Mouse (Mus musculus) heart, postnatal 10 days (tissue): ENCODE data around the gene Themis2. TPM values are rescaled to one million over a fixed set of nuclear protein-coding genes. Genes with fewer than 3 reads are reported as not detected.
"Not testable (repeated sequence)": the region's sequence is repeated elsewhere in the genome, so short reads cannot be mapped to it uniquely, and the experiment has no call there.

Experiments
- DNase-seq, 2 experiments: peaks; one replicate each; pipeline ENCODE4 v3.0.0; 2021
- intact Hi-C: fragments of 180-260 bp; cut with DNase I; formaldehyde crosslinking; loops from one replicate; pipeline ENCODE4 v1.15.1; 2025
- total RNA-seq, 2 experiments: library from RNA; stranded (reverse); gene quantifications; 2 replicates each; pipeline ENCODE4 v1.2.3; 2021

The Themis2 gene
- total RNA-seq, 2 experiments from 2014 or later, result 2.6 to 3.3 TPM

- intact Hi-C loops, result no loop called here
- no peak for DNase-seq
Measured at GRCm38 (mm10) chr4:132801176-132802077, 5.2 kb upstream of the Themis2 start.

DNA sequence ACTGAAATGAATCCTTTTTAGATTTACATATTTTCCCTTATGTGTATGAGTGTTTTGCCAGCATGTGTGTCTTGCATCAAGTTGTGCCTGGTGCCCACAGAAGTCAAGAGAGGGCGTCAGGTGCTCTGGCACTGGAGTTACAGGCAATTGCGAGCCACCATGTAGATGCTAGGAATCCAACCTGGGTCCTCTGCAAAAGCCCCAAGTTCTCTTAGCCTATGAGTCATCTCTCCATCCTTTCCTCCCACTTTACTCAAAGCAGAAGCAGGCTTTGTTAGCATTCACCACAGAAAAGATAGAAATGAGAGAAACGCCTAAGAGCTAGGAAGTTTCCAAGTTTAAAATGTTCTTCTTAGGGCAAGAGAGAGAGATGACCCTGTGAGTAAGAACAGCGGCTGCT, 3.7 kb upstream of the Themis2 start:
- intact Hi-C loops, result no loop called here
- DNase-seq, result no peak

DNA sequence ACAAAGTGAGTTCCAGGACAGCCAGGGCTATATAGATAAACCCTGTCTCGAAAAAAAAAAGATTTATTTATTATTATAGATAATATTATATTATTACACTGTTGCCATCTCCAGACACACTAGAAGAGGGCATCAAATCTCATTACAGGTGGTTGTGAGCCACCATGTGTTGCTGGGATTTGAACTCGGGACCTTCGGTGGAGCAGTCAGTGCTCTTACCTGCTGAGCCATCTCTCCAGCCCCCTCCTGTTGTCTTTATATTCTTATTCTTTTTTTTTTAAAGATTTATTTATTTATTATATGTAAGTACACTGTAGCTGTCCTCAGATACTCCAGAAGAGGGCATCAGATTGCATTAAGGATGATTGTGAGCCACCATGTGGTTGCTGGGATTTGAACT, 2.5 kb upstream of the Themis2 start:
- DNase-seq, intact Hi-C loops: not testable (repeated sequence)

DNA sequence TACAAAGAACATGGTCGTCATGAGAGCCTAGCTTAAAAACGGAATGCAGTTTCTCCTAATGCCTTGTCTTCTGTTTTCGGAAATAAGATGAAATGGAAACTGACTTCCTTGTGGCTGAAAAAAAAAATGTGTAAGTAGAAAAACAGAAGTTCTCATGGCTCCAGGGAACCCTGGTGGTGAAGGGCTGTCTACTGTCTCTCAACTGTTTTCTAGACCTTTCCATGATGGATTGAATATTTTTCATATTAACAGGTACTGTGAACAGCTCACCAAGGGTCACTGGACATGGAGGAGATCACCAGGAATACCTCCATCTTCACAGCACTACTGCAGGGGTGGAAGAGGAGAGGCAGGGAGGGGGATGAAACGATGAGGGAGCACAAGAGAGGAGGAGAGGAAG, 1.8 kb upstream of the Themis2 start:
- intact Hi-C loops, result no loop called here
- no peak for DNase-seq

- intact Hi-C loops, result no loop called here
- DNase-seq, result no peak
Measured at GRCm38 (mm10) chr4:132797461-132797860, 1.3 kb upstream of the Themis2 start.

DNA sequence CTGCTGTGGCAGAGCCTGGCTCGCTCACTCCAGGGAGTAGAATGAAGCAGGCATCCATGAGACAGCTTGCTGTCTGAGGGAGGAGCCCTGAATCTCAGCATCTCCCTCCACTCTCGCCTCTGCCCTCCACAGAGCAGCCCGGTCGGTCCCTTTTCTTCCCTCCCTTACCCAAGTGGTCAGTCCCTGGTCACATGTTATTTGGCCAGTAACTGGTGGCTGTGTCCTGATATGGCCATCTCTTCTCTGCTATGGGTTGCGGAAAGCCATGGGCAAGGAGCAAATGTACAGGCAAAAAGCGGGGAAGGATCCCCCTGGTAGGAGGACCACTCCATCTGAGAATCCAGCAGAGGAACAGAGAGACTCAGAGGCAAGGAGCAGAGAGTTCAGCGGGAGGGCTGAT, 1.0 kb downstream of the Themis2 start:
- no peak for DNase-seq
- intact Hi-C loops, result no loop called here

GRCm38 (mm10) chr4:132794760-132795159, 1.4 kb downstream of the Themis2 start:
- intact Hi-C loops, result no loop called here
- DNase-seq, result no peak

DNA sequence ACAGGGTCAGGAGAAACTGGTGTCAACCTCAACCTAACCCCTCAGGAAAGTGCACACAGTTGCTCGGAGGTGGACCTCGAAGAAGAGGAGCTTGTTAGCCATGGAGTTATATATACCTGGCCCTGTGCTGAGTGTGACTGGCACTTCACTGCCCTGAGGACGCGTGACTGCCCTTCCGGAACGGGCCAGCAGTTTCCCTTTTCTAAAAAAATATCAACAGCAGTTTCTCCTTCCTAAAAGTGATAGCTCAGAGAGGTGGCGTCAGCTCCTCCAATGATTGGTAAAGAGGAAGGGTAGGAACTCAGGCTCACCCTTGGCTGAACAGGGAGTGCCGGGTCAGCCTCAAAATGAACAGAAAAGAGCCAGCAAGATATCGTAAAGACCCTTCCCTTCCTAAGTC, 2.2 kb downstream of the Themis2 start:
- DNase-seq, result no peak
- intact Hi-C loops, result no loop called here

DNA sequence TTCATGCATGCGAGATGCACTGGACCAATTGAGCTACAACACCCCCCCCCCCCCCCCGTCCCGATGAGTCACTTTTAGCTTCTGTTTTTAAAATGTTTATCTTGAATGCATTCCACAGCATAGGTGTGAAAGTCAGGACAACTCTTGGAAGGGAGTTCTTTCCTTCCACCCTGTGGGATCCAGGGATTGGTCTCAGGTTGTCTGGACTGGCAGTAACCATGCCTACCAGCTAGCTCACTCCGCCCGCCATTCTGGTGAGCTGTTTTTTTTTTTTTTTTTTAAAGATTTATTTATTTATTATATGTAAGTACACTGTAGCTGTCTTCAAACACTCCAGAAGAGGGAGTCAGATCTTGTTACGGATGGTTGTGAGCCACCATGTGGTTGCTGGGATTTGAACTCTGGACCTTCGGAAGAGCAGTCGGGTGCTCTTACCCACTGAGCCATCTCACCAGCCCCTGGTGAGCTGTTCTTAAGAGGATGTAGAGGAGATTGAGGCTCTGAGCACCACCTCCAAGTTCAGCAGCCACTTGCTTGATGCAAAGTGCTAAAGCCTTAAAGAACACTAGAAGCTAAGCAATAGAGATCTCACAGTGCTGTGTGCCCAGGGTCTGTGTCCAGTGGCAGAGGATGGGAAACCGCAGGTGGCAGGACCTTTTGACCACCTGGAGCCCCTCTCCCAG, 2.7 kb downstream of the Themis2 start:
- DNase-seq, intact Hi-C loops: not testable (repeated sequence)

GRCm38 (mm10) chr4:132789731-132790130, 6.5 kb downstream of the Themis2 start:
- intact Hi-C loops, result no loop called here
- DNase-seq, result no peak

GRCm38 (mm10) chr4:132785228-132785627, 11.0 kb downstream of the Themis2 start:
- DNase-seq, result no peak
- intact Hi-C loops, result no loop called here

- DNase-seq, result no peak
- intact Hi-C loops, result no loop called here
Measured at GRCm38 (mm10) chr4:132783732-132784131, 12.5 kb downstream of the Themis2 start.

- intact Hi-C loops, result no loop called here
- DNase-seq, result peak in 1 of 2 experiments; percentile 20
Measured at GRCm38 (mm10) chr4:132780288-132780687, 15.9 kb downstream of the Themis2 start.

DNA sequence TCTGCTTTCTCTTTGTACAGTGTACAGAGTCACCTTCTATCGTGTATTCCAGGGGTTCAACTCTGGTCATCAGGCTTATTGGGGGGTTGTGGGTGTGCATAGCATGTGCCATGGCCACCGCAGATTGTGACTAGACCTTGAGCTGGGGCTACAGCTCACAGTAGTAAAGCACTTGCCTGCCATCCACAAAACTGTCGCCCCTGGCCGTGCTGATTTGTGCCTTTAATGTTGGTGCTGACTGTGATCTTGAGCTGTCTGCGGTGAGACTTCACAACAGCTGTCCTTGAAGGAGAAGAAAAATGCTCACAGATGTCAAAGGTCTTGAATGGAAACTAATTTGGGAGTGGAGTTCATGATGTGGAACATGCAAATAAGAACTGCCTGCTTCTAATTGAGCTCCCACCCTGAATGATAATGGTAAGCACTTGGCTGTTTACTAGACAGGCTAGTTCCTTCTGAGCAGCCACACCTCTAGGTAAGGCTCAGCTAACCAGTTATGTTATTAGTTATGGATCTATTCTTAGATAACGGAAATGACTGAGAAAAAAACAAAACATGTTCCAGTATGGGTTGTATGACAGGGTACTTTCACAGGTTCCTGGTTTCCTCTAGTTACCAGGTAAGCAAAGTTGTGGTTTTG, 17.5 kb downstream of the Themis2 start:
- intact Hi-C loops, result no loop called here
- DNase-seq, result no peak

GRCm38 (mm10) chr4:132776764-132777163, 19.4 kb downstream of the Themis2 start:
- DNase-seq, result peak; percentile 80 to 86
- intact Hi-C loops, result loop anchor here (1.0 to 2.0 kb wide), 2 partner anchors 48 to 154 kb away; no protein-coding TSS in a partner anchor

- no peak for DNase-seq
- intact Hi-C loops, result no loop called here
Measured at GRCm38 (mm10) chr4:132774905-132775304, 21.3 kb downstream of the Themis2 start.

DNA sequence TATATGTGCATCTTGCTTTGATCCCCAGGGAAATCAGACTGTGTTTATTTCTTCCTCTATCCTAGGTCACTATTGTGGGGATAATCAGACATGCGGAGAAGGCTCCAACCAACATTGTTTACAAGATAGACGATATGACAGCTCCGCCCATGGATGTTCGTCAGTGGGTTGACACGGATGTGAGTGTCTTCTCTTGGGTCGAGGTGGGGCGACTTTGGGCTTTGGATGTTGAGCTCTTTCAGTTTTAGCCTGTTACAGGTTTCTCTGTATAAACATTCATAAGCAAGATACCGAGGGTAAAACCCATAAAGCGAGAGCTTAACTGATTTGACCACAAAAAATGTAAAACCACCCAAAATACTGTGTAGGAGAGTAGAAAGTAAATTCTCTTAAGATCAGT, 24.4 kb downstream of the Themis2 start:
- no peak for DNase-seq
- intact Hi-C loops, result no loop called here

DNA sequence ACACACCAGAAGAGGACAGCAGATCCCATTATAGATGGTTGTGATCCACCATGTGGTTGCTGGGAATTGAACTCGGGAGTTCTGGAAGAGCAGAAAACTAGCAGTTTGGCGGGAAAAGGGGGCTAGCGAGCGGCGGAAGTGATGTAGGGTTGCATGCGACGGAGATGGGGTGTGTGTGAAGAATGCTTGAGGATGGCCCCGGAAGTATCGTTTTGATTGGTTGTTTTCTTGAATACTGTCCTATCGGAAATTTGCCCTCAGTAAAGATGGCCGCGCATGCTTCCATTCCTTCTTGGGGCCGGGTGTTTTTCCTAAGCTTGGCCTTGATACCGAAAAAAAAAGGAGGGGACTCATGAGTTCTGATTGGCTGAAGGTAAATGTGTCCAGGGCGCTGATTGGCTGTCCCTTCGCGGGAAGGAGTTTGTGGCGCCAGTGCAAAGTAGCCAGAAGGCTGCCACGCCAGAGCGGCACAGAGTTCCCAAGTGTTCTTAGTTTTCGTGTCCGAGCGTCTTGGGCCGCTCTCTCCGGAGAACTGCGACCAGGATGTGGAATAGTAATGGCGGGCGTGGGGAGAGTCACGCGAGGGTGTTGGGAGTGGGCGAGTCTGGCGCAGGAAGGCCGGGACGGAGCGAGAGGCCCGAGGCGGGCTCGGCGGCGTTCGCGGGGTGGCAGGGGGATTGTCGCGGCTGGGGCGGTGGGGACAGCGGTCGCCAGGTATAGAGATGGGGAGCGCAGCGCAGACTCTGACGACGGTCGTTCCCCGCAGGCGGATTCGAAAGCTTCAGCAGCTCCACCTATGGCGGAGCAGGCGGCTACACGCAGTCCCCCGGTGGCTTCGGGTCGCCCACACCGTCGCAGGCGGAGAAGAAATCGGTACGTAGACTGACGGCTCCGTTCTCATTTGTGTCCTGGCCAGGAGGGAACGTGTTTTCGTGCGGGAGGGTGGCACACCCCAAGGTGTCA, 28.0 kb downstream of the Themis2 start, which contains the start of gene Rpa2:
Rpa2 (plus strand) TSS at position 419 of the 963 bp plus-strand sequence.
- DNase-seq, result peak; percentile 99
- intact Hi-C loops, result loop anchor here (5.0 kb wide), 1 partner anchor 154 kb away; the partner anchor contains the start of gene Fam76a

DNA sequence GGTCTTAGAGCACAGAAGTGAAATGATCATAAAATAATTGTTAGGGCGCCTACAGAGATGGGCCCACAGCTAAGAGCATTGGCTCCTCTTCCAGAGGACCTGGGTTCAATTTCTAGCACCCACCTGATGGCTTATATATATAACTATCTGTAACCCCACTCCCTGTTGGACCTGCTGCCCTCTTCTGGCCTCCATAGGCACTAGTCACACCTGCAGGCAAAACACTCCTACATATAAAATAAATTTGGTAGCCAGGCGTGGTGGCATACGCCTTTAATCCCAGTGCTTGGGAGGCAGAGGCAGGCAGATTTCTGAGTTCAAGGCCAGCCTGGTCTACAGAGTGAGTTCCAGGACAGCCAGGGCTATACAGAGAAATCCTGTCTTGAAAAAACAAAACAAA, 33.1 kb downstream of the Themis2 start:
- intact Hi-C loops, DNase-seq: not testable (repeated sequence)

DNA sequence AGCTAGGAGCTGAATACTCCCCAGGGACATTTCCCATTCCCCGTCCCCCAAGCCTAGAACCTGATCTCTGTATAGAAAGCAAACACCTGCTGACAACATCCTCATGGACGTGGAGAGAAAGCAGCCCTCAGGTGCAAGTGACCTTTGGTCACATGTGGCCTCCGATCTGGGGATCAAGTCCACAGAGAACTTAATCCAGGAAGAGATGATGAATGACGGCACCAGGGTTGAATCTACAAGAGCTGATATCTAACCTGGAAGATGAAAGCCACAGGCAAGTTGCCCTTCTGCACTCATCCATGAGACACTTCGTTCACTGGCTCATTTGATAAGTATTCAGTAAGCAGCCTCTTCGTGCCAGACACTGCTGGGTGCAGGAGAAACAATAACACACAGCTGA, 33.6 kb downstream of the Themis2 start:
- intact Hi-C loops, result no loop called here
- DNase-seq, result no peak
